Mouse (Mus musculus): Measurements from ENCODE around the gene Prkn.
A peak's percentile ranks its signal among the peaks of the same experiment; 100 is the strongest.

Gene Prkn

DNA sequence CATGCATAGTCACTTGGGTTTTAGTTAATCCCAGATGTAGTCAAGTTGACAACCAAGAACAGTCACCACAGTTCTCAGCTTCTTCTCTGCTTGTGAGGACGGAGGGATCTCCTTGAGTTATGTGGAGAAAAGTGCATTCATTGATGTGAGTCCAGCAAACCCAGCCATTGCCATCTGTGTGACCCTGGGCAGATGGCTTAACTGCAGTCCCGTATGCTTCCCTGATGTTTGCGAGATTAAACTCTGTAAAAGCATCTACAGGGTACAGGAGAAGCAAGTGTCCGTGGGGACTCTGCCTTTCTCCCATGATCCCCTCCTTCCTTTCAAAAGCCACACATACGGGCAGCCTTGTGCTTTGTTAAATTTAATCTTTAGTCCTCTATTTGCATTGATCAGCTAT lies 157.1 kb downstream of the Prkn start:
- DNase-seq (ENCODE audit: low read depth) = no peak

DNA sequence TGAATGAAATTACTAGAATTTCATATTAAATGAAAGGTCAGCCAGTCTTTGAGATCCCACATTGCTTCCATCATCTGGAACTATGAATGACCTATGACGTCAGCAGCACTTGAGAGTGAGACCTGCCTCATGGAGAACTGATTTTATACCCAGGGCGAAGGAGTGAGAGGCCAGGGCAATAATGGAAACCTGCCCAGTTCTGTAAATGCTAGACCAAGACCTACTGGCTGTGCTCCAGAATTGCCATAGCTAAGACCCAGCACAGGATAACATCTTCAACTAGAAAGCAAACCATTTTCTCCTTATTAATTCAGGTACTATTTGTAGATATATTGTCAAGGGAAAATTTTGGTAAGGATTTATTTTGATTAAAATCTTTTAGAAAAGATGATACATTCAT lies 183.2 kb downstream of the Prkn start:
- no peak for DNase-seq (ENCODE audit: low read depth)

DNA sequence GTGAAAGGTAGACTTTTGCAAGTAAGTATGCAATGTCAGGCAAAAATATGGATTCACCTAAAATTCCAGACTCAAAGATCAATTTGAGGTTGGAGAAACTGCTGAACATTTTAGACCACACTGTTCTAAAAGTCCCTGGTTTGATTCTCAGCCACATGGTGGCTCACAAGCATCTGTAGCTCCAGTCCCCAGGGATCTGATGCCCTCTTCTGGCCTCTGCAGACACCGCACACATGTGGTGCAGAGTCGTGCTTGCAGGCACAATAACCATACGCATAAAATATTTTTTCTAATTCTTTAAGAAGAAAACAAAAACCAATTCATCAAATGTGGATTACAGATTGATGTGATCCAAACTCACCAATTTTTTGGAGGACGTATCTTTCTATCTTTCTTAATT lies 189.2 kb downstream of the Prkn start:
- no peak for DNase-seq (ENCODE audit: low read depth)

DNA sequence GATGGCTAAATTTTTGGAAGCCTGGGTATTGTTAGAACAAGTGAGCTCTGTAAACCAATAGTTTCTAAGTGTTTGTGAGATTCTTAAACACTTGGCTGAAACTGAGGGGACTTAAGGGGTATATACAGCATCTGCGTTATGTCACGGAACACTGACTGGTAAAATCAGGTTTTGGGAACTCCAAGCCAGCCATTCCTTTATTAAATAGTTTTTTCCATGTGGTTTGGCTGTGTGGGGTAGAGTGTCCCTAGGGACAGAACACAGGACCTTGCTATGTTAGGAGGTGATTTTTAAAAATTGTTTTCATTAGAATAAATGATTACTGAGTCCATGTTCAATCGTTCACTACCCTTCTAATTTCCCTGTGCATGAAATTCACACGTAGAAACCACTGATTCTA lies 190.8 kb downstream of the Prkn start:
- DNase-seq (ENCODE audit: low read depth) = no peak

DNA sequence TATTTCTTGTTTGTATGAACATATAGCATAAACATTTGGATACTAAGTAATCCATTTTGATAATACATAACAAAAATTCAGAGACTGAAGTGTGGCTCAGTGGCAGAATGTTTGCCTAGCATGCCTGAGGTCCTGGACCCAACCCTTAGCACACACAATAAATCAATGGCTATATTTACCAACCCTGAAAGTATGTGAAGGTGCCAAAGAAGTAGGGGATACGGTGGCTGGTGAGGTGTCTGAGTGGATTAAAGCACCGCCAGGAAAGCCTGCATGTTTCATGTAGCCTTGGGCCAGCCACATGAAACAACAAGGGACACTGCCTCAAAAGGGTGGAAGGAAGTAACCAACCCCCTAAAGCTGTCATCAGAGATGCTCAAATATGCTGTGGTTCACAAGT lies 192.2 kb downstream of the Prkn start:
- DNase-seq (ENCODE audit: low read depth) = no peak

DNA sequence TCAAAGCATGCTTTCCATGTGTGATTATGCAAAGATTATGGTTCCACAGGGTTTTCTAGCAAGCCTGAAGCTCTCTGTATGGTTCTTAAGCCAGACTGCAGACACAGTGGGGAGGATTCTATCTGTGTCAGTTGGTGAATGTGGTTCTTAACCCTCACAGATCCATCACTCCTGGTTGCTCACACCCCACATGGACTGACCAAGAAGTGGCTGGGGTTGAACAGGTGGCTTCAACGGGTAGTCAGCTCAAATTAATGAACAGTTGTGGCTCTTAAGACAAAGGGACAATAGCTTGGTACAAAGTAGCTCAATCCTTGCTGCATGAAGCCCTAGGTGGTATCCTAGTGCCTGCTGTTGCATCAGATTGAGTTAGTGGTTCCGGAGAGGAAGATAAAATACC lies 193.4 kb downstream of the Prkn start:
- DNase-seq (ENCODE audit: low read depth) = no peak

DNA sequence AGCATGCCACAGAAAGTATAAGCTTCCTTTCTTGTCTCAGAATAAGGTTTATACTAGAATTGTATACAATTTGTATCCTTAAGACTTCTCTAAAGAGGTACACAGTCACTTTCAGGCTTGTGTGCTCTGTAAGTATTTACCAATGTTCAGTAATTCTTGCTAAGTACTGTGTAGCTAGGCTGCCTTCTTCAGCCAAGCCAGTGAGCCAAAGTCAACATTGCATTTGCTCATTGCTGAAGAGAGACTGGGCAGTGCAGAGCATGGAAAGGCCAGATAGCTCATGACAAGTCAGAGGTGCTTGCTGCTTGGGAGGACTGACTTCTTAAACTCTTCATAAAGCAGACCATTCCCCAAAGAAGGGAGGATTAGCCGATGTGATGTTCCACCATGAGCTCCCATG lies 198.1 kb downstream of the Prkn start:
- DNase-seq (ENCODE audit: low read depth) = no peak

DNA sequence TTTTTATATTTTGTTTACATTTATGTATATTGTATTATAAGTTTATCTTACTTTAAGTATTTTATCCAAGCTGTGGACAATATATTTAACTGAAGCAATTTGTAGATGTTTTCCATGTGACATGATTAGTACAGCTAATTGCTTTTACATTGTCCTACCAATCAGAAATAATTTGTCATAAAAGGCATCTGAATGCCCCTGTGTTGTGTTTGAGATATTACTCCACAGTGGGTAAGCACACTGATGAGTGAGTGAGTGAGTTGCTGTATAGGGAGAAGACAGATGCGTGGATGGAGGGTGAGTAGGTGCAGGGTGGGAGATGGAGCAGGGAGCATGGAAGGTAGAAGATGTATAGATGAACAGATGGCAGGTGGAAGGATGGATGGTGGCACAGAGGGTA lies 218.8 kb downstream of the Prkn start:
- DNase-seq (ENCODE audit: low read depth) = no peak

DNA sequence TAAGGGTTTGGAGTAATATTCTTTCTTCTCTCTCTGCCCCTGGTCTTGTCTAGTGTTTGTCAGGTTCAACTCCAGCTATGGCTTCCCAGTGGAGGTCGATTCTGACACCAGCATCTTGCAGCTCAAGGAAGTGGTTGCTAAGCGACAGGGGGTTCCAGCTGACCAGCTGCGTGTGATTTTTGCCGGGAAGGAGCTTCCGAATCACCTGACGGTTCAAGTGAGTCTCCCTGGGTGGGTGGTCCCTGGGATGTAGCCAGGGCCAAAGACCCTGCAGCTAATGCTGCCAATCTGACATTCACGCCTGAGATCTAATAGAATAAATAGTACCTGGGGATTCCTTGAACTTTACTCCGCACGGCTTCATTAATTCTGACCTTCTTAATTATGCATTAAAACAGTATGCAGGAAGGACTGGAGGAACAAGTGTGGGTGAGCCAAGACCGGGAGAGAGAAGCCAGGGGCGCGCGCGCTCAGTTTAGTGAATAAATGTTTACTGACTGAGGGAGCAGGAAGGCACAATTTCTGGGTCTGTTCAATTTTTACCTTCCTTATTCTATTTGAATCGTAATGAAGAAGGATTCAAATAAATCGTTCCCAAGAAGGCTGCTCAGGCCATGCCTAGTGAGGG lies 227.0 kb downstream of the Prkn start:
- DNase-seq (ENCODE audit: low read depth) = no peak

DNA sequence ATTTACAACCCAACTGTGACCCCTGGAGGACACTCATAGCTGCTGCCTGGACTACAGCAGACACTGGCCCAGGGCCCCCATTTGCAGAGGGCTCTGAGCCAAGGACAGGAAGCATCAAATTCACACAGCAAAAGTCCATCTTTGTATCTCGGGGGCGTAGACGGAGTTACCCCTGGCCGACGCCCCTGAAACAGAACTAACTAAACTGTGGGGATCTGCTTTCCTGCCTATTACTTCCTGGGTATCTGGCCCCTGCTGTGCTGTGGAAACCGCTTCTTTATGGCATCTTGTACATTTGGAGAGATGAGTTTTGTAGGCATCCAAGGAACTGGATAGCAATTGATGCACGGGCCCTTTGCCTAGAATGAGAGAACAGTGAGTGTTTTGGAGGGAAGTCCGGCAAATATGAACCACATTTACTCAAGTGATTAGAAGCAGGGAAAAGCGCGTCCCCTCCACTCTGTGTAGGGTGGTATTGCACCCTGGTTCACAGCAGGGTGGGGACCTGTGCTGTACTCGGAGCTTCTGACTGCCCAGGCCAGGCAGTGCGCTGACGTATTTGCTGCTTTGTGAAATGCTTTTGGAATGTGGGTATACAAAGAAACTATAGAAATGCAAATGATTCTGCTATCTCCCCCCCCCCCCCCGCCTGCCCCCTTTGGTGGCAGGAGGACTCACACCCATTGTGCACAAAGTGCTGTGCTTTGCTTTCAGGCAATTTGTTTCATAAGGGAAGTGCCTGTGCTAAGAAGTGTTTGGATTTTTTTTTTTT lies 227.7 kb downstream of the Prkn start:
- DNase-seq (ENCODE audit: low read depth) = no peak

DNA sequence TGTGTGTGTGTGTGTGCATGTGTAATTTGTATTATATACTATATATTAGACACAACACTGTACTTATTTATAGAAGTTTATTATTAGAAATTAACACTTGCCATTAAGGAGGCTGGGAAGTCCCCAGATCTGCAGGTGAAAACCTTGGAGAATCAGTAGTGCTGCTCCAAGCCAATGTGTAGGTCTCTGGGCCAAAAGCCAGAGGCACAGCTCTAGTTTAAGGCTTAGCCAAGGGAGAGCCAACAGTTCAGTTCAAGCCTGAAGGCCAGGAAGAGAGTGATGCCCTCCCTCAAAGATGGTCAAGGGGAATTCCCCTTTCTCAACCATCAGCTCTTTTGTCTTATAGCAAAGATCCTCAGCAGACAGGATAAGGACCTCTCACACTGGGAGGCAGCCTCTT lies 230.8 kb downstream of the Prkn start:
- no peak for DNase-seq (ENCODE audit: low read depth)

DNA sequence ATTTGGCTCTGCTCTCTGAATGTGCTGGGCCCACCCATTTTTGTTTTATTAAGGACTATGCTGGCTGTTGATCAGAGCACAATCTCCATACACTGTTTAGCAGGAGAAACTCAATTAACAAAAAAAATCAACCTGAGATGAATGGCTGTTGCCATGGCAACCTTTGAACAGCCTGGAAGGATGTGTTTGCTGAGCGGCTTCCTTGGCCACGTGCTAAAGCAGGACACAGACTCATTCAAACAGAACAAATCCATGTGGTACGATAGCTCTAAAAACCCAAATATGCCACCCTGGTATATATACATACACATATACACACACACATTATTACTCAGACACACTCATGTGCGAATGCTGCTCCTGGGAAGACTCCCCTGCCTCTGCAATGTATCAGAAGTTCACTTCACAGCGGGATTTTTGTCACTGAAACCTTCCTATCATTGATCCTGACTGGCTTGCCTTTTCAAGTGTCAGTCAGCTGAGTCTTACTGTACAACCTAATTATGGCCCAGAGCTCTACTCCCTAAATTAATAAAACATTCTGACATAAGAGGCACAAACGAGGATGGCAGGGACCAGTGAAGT lies 236.2 kb downstream of the Prkn start:
- DNase-seq (ENCODE audit: low read depth) = no peak

DNA sequence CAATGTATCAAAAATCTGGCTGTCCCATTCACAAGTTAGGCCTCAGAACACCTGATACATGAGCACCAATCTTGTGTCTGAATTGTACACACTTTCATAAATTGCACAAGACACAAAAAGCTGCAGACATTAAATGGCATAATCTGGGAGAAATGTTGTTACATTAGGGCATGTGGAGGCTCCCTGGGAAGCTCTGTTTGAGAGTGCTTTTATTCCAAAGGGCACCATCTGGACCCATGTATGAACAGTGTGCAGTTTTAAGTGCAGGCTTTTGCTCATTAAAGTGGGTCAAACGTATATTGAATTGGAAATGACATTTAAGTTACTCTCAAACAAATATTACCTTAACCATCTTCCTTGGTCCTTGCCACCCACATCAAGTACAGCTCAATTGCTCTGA lies 246.3 kb downstream of the Prkn start:
- no peak for DNase-seq (ENCODE audit: low read depth)

DNA sequence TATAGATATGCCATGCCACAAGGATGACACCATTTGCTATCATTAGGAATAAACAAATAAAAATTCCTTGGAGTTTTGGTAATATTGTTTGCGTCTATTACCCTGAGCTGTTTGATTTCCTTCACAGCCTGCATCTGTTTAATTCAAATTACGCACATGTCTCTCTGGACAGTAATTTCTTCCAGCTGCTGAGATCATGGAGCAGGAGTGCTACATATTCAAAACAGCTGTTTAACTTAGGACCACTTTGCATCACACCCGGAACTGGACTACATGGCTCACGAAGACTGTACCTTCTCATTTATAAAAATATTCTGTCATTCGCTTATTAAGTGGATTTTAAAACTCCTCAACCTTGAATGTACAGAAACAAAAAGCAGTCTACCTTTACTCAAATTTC lies 246.9 kb downstream of the Prkn start:
- DNase-seq (ENCODE audit: low read depth) = no peak

DNA sequence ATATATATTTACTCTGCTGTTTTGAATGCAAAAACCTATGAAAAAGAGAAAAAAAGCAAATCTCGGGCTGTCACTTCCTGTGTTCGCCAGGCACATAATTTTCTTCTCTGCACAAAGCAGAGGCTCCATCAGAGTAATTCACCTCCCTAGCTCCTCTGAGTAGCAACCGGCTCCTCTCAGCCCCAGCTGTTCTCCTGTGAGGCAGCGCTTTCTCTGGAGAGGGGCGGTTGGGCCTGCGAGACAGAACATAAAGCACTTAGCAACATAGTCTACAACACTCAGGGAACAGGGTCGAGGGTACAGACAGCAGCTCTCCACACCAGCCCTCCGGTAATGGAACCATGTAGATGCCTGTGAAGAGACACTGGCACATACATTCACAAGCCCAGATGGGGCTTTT lies 247.6 kb downstream of the Prkn start:
- no peak for DNase-seq (ENCODE audit: low read depth)

DNA sequence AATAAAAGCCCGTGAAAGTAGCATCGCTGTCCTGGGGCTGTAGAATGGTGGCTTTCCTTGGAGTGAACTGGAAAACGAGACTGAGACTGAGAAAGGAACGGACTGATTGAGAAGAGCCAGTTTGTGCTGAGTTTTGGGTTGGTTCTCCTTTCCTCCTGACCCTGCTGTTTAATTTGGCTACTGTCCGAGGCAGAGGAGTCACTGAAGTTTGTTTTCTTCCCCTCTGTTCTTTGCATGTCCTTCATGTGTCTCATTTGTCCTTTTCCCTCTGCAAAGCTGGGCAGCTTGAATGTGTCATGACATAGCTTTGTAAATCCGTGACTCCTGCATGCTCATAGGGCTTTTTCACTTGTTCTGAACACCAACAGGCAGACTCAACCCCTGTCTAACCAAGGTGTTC lies 249.2 kb downstream of the Prkn start:
- DNase-seq (ENCODE audit: low read depth) = no peak

DNA sequence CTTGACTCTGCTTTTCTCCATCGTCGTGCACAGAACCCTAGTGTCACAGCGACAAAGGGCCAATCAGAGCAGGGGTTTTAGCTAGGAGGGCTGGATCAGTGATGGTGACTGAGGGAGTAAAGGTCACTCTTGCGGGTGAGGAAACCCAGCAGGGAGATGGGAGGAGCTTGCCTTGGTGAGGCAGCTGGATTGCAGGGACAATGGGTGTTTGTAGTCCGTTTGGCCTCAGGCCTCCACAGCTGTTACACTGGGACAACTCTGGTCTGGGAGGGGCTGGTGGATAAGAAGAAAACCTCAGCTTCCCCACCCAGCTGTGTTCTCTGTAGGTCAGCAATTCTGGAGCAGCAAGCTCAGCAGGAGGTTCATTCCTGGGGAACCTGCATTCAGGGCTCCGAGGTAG lies 252.7 kb downstream of the Prkn start:
- no peak for DNase-seq (ENCODE audit: low read depth)

DNA sequence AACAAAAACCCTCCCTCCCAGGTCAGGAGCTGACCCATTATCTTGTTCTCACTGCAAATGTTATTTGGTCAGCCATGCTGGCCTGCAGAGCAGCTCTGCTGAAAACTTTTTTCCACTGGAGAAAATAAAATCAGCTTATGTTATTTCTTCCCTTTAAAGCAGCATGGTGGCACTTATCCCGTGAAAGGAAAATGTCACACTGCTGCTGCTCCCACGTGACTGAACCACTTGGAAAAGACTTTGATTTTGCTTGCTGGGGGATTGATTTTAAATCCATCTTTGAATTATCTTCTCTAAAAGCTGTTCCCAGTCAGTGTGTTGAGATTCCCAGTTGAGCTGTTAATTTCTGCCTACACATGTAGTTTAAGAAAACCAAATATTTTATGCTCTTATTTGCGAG lies 253.1 kb downstream of the Prkn start:
- DNase-seq (ENCODE audit: low read depth) = no peak

DNA sequence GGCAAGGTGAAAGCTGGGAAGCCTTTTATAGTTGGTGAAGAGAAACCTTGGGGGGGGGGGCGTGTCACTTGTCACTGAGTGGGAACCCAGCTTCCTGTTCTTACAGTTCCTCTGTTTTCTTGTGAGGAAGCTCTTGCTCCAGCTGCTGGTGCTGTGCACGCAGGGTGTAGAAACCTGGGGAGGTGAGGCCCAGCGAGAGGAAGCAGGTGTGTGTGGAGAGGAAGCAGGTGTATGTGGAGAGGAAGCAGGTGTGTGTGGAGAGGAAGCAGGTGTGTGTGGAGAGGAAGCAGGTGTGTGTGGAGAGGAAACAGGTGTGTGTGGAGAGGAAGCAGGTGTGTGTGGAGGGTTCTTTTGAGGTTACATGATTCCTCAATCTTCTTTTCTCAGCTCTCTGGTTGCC lies 266.8 kb downstream of the Prkn start:
- DNase-seq (ENCODE audit: low read depth) = peak; percentile 1

DNA sequence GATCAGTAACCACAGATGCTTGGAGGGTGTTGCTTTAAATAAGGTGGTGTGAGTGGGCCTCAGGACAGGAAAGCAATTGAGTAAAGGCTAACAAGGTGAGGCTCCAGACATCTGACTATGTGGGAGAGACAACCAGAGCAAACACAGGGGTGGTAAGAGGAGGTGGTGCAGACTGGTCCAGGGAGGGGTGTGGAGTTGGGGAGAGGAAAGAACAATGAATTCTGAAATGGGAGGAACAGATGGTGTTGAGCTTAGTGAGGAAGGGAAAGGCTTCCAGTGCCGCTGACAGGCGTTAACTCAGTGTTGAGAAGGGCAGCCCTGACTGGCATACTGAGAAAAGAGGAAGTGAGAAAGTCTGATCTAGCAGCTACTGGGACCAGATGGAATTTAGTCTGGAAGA lies 267.7 kb downstream of the Prkn start:
- DNase-seq (ENCODE audit: low read depth) = no peak

DNA sequence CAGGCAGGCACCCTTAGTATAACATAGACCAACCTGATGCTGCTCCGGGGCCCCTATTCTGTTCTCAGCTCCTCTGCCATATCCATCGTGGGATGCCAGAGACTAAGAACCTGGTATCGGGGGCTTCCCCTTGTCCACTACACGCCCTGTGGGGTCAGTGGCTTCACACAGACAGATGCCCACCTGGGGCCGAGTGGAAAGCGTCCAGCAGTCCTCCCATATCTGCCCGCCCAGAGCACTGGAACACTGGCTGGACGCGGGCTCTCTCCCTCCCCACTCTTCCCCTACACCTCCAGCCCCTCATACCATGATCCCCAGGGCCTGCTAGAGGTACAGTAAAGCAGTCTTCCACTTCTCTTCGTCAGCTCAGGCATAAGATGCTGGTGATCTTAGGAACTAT lies 277.3 kb downstream of the Prkn start:
- no peak for DNase-seq (ENCODE audit: low read depth)

DNA sequence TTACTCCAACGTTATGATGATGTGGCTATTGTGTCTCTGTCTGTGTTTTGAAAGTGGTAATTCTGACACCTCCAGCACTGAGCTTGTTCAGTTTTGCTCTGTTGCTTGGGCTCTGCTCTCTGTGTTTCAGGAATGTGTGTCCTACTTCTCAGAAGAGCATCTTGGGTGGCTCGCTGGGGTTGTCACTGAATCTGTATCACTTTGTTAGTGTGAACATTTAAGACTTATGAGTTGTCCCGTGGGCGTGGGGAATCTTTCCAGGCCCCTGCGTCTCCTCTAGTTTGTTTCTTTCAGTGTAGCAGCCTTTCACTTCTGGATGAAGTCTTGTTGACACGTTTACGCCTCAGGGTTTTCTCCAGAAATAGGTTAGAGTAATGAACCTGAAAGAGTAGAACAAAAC lies 283.9 kb downstream of the Prkn start:
- no peak for DNase-seq (ENCODE audit: low read depth)

DNA sequence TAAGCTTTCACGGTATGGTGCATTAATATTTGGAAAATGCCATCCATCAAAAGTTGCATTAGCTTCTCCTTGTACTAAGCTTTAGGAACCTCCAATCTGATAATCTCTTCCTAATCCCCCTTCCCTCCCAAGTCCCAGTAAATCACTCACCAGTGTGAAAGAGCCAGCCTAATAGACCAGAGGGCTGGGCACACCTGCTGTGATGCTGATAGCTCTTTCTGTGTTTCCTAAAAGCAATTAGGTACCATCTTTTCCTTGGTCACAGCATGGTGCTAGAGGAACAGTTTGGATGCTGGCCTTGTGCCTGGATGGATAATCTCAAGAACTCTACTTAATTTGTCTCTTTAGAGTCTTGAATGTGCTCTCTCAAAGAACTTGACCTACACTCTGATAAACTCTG lies 287.0 kb downstream of the Prkn start:
- no peak for DNase-seq (ENCODE audit: low read depth)

DNA sequence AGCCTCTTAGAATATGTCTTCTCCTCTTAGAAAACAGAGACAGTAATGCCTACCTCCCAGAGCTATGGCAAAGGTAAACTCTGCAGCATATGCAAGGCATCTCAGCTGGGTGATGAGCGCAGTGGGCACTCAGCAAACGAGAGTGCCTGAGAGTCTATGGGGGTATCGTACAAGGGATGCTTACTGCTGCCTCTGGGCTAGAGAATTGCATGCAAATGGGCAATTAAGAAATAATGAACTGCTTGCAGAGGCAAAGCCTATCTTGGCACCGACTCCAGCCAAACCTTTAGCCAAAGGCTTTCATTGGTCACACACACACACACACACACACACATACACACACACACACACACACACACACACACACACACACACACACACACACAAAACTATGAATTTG lies 290.7 kb downstream of the Prkn start:
- no peak for DNase-seq (ENCODE audit: low read depth)

Measured in 416B (cell line).